Mouse (Mus musculus) limb, embryonic 15.5 days (tissue): ENCODE data around the gene Camk2g. TPM values are rescaled to one million over a fixed set of nuclear protein-coding genes. Genes with fewer than 3 reads are reported as not detected.

Experiments
- ATAC-seq: fragments of 200-750 bp; cut with Nextera tagmentation; 2 replicates; pipeline ENCODE4 v1.8.0; 2017; ENCODE audit warnings: low read depth, moderate TSS enrichment; ENCODE audit not compliant: insufficient number of reproducible peaks, low FRiP score, low TSS enrichment
- H3K27ac ChIP-seq: fragments of 300-500 bp; sonication (generic); 2 replicates; pipeline ENCODE4 v1.5.1; 2015; ENCODE audit warnings: moderate library complexity, mild to moderate bottlenecking, inconsistent platforms
- H3K27me3 ChIP-seq: fragments of 300-500 bp; sonication (generic); 2 replicates; pipeline ENCODE4 v1.6.1; 2015; ENCODE audit warnings: inconsistent platforms
- H3K36me3 ChIP-seq: fragments of 300-500 bp; sonication (generic); 2 replicates; pipeline ENCODE4 v1.6.1; 2015; ENCODE audit warnings: inconsistent platforms
- H3K4me1 ChIP-seq: fragments of 300-500 bp; sonication (generic); 2 replicates; pipeline ENCODE4 v1.6.1; 2015; ENCODE audit warnings: inconsistent platforms
- H3K4me2 ChIP-seq: fragments of 300-500 bp; sonication (generic); 2 replicates; pipeline ENCODE4 v1.6.1; 2015; ENCODE audit warnings: mild to moderate bottlenecking, inconsistent platforms
- H3K4me3 ChIP-seq: fragments of 300-500 bp; sonication (generic); 2 replicates; pipeline ENCODE4 v1.5.1; 2015; ENCODE audit warnings: mild to moderate bottlenecking, inconsistent platforms
- H3K9ac ChIP-seq: fragments of 300-500 bp; sonication (generic); 2 replicates; pipeline ENCODE4 v1.6.1; 2015; ENCODE audit warnings: inconsistent platforms
- H3K9me3 ChIP-seq: fragments of 300-500 bp; sonication (generic); 2 replicates; pipeline ENCODE4 v1.6.1; 2016; ENCODE audit warnings: inconsistent platforms
- WGBS: fragments of 180-500 bp; shearing (Covaris S2); methylation state at CpG from one replicate; pipeline ENCODE4 v1.1.7; 2015; 5-methylcytosine and 5-hydroxymethylcytosine counted together
- polyA plus RNA-seq: library from polyadenylated mRNA; unstranded; fragments of >200 nt; fragmentation: Nextera tagmentation; extraction: Ambion mirVana; gene quantifications from 2 replicates; pipeline ENCODE4 v1.2.1, GENCODE M21; 2015

Gene Camk2g
- polyA plus RNA-seq, 1 experiment from 2014 or later: 44.4 TPM

GRCm38 (mm10) chr14:20733041-20733951, 60.6 kb downstream of the Camk2g start:
- peaks cover 53% of the 10 kb centered on the region for H3K36me3 ChIP-seq
- H3K4me1 ChIP-seq: peaks cover 23% of the 10 kb centered on the region
- H3K4me3 ChIP-seq: peak overlapping the region; percentile 84
- 46% methylated on average over 12 of the region's 12 CpGs for WGBS
- H3K27ac ChIP-seq: peak overlapping the region; percentile 95
- H3K4me2 ChIP-seq: peak overlapping the region; percentile 70
- no peaks in the 10 kb centered on the region for H3K27me3 ChIP-seq
- no peaks in the 10 kb centered on the region for H3K9me3 ChIP-seq
- no peak for ATAC-seq
- peak overlapping the region; percentile 90 for H3K9ac ChIP-seq

GRCm38 (mm10) chr14:20730853-20731602, 62.9 kb downstream of the Camk2g start:
- no peak overlapping the region for H3K9ac ChIP-seq
- no peak for ATAC-seq
- 82% methylated on average over 9 of the region's 9 CpGs for WGBS
- H3K4me3 ChIP-seq: no peak overlapping the region
- no peak overlapping the region for H3K27ac ChIP-seq
- H3K36me3 ChIP-seq: peaks cover 55% of the 10 kb centered on the region
- no peak overlapping the region for H3K4me2 ChIP-seq
- no peaks in the 10 kb centered on the region for H3K27me3 ChIP-seq
- peaks cover 23% of the 10 kb centered on the region for H3K4me1 ChIP-seq
- H3K9me3 ChIP-seq: no peaks in the 10 kb centered on the region

DNA sequence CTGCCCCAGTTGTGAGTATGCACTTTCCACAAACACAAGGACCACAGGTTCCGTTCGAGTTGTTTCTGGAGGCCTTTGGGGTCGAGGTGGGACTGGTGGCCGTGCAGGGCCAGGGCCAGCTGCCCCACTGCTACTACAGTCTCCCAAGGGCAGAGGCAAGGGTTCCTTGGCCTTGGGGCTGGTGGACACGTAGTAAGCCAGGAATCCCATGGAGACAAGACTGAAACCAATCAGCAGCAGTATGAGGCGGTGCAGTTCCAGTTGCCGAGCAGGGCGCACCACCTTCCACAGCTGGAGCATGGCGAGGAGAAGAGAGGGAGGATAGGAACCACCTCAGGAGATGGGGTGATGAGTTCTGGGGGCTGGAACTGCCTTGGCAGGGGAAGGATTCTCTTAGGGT, 64.0 kb downstream of the Camk2g start:
- Histone ChIP-seq H3K9me3 (no peaks in the 10 kb centered on the region), H3K4me1 (peaks cover 20% of the 10 kb centered on the region; the same call in 1 of the 2 replicates), H3K27ac (no peak overlapping the region), H3K4me2 (no peak overlapping the region), H3K9ac (no peak overlapping the region), H3K4me3 (no peak overlapping the region), H3K36me3 (peaks cover 59% of the 10 kb centered on the region), H3K27me3 (no peaks in the 10 kb centered on the region)
- 91% methylated on average over 9 of the region's 9 CpGs for WGBS
- ATAC-seq: no peak

- Histone ChIP-seq H3K4me2 (no peak overlapping the region), H3K4me1 (peaks cover 9% of the 10 kb centered on the region; the same call in 1 of the 2 replicates), H3K9ac (no peak overlapping the region), H3K27me3 (no peaks in the 10 kb centered on the region), H3K4me3 (no peak overlapping the region), H3K36me3 (peaks cover 97% of the 10 kb centered on the region), H3K27ac (peak overlapping the region; percentile 17; the same call in 1 of the 2 replicates), H3K9me3 (no peaks in the 10 kb centered on the region)
- 68% methylated on average over 6 of the region's 6 CpGs for WGBS
- no peak for ATAC-seq
Measured at GRCm38 (mm10) chr14:20725660-20726339, 68.1 kb downstream of the Camk2g start.

GRCm38 (mm10) chr14:20724043-20724442, 69.8 kb downstream of the Camk2g start:
- ATAC-seq: no peak
- 12% methylated on average over 5 of the region's 5 CpGs for WGBS

GRCm38 (mm10) chr14:20723006-20723405, 70.9 kb downstream of the Camk2g start:
- ATAC-seq: no peak
- peaks cover 92% of the 10 kb centered on the region for H3K36me3 ChIP-seq
- no peak overlapping the region for H3K4me2 ChIP-seq
- H3K4me3 ChIP-seq: no peak overlapping the region
- H3K9me3 ChIP-seq: no peaks in the 10 kb centered on the region
- H3K9ac ChIP-seq: no peak overlapping the region
- WGBS: 90% methylated on average over 12 of the region's 12 CpGs
- no peaks in the 10 kb centered on the region for H3K27me3 ChIP-seq
- peaks cover 9% of the 10 kb centered on the region; the same call in 1 of the 2 replicates for H3K4me1 ChIP-seq
- no peak overlapping the region for H3K27ac ChIP-seq

More at GRCm38 (mm10) chr14:20724043-20724442, 69.8 kb downstream of the Camk2g start:
- H3K4me2 ChIP-seq: no peak overlapping the region
- H3K9me3 ChIP-seq: no peaks in the 10 kb centered on the region
- H3K36me3 ChIP-seq: peaks cover 92% of the 10 kb centered on the region
- no peak overlapping the region for H3K4me3 ChIP-seq
- H3K27ac ChIP-seq: no peak overlapping the region
- peaks cover 9% of the 10 kb centered on the region; the same call in 1 of the 2 replicates for H3K4me1 ChIP-seq
- H3K9ac ChIP-seq: no peak overlapping the region
- H3K27me3 ChIP-seq: no peaks in the 10 kb centered on the region

GRCm38 (mm10) chr14:20721371-20721770, 72.5 kb downstream of the Camk2g start:
- no peak overlapping the region for H3K9ac ChIP-seq
- no peak overlapping the region for H3K4me2 ChIP-seq
- H3K36me3 ChIP-seq: peaks cover 93% of the 10 kb centered on the region
- WGBS: 86% methylated on average over 4 of the region's 4 CpGs
- H3K4me1 ChIP-seq: peaks cover 9% of the 10 kb centered on the region; the same call in 1 of the 2 replicates
- no peak for ATAC-seq
- H3K27ac ChIP-seq: no peak overlapping the region
- no peaks in the 10 kb centered on the region for H3K27me3 ChIP-seq
- no peak overlapping the region for H3K4me3 ChIP-seq
- H3K9me3 ChIP-seq: no peaks in the 10 kb centered on the region

- no peaks in the 10 kb centered on the region for H3K27me3 ChIP-seq
- H3K9ac ChIP-seq: no peak overlapping the region
- H3K9me3 ChIP-seq: no peaks in the 10 kb centered on the region
- H3K4me1 ChIP-seq: 0 out of 2 replicates have a peak, but pooled peaks cover 3% of the 10 kb centered on the region
- H3K4me2 ChIP-seq: no peak overlapping the region
- H3K4me3 ChIP-seq: no peak overlapping the region
- ATAC-seq: no peak
- WGBS: 86% methylated on average over 12 of the region's 12 CpGs
- H3K27ac ChIP-seq: no peak overlapping the region
- peaks cover 94% of the 10 kb centered on the region for H3K36me3 ChIP-seq
Measured at GRCm38 (mm10) chr14:20719767-20720166, 74.1 kb downstream of the Camk2g start.

DNA sequence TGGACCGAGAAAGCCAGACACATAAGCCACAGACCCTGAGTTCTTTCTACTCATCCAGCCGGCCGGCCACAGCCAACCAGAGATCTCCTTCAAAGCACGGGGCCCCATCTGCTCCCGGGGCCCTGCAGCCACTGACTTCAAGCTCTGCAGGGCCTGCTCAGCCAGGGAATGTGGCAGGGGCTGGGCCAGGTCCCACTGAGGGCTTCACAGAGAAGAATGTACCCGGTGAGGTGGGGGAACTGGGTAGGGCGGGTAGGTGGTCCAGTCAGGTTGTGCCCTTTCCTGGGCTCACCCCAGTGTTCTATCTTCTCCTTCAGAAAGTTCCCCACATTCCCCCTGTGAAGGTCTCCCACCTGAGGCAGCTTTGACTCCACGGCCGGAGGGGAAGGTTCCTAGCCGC, 75.4 kb downstream of the Camk2g start:
- WGBS: 93% methylated on average over 10 of the region's 10 CpGs
- no peaks in the 10 kb centered on the region for H3K9me3 ChIP-seq
- H3K36me3 ChIP-seq: peaks cover 95% of the 10 kb centered on the region
- H3K4me2 ChIP-seq: no peak overlapping the region
- no peak for ATAC-seq
- H3K27ac ChIP-seq: no peak overlapping the region
- H3K4me3 ChIP-seq: no peak overlapping the region
- no peaks in the 10 kb centered on the region for H3K27me3 ChIP-seq
- no peak overlapping the region for H3K9ac ChIP-seq
- no peaks in the 10 kb centered on the region for H3K4me1 ChIP-seq

GRCm38 (mm10) chr14:20713832-20714231, 80.1 kb downstream of the Camk2g start:
- H3K27ac ChIP-seq: no peak overlapping the region
- no peak for ATAC-seq
- no peaks in the 10 kb centered on the region for H3K27me3 ChIP-seq
- H3K9me3 ChIP-seq: no peaks in the 10 kb centered on the region
- peaks cover 91% of the 10 kb centered on the region for H3K36me3 ChIP-seq
- no peak overlapping the region for H3K9ac ChIP-seq
- WGBS: 80% methylated on average over 11 of the region's 11 CpGs
- H3K4me3 ChIP-seq: no peak overlapping the region
- H3K4me2 ChIP-seq: no peak overlapping the region
- H3K4me1 ChIP-seq: peaks cover 11% of the 10 kb centered on the region

DNA sequence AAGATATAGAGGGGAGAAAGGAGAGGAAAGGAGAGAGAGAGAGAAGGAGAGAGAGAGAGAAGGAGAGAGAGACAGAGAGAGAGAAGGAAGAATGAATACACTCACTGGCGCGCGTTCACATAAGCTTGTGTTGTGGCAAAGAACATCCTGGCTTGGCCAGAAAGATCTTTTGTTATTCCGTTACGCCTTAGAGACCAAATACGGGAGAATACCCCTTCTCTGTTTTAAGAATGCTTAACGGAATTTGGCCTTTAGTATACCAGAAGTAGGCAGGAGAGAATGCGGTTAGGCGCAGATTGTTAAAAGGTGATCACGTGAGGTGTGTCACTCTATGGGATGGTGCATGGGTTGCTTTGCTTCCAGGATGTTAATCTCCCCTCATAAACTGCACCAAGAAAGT, 85.6 kb downstream of the Camk2g start:
- no peak for ATAC-seq
- Histone ChIP-seq H3K36me3 (peaks cover 49% of the 10 kb centered on the region), H3K4me1 (peaks cover 24% of the 10 kb centered on the region), H3K9me3 (no peaks in the 10 kb centered on the region), H3K27ac (peak overlapping the region; percentile 91), H3K9ac (peak overlapping the region; percentile 99), H3K27me3 (no peaks in the 10 kb centered on the region), H3K4me2 (peak overlapping the region; percentile 73), H3K4me3 (peak overlapping the region; percentile 99)
- 5% methylated on average over 10 of the region's 10 CpGs for WGBS
